Mouse (Mus musculus) cortical plate, adult 2 months (tissue): ENCODE measurements around the gene 4932438H23Rik. TPM values are rescaled to one million over a fixed set of nuclear protein-coding genes. Genes with fewer than 3 reads are reported as not detected.

Source experiments
- H3K27ac ChIP-seq: fragments of 200-500 bp; 2 replicates; pipeline ENCODE4 v1.5.1; 2012; ENCODE audit warnings: low read length, control low read depth, inconsistent platforms; ENCODE audit not compliant: insufficient read depth
- H3K4me1 ChIP-seq: fragments of 200-500 bp; 2 replicates; pipeline ENCODE4 v1.6.1; 2011; ENCODE audit warnings: low read length; ENCODE audit not compliant: control insufficient read depth, insufficient read depth
- H3K4me3 ChIP-seq: fragments of 200-500 bp; 2 replicates; pipeline ENCODE4 v1.5.1; 2011; ENCODE audit warnings: mild to moderate bottlenecking, low read length, control low read depth; ENCODE audit not compliant: insufficient read depth
- CTCF ChIP-seq: fragments of 200-500 bp; IDR thresholded peaks from 2 replicates; pipeline ENCODE4 v1.5.1; 2011; ENCODE audit warnings: mild to moderate bottlenecking, control low read depth, low read length; ENCODE audit not compliant: insufficient read depth; ENCODE audit errors: extremely low read depth
- POLR2A ChIP-seq: fragments of 200-500 bp; IDR thresholded peaks from 2 replicates; pipeline ENCODE4 v1.6.1; 2011; ENCODE audit warnings: mild to moderate bottlenecking, low read length, control low read depth; ENCODE audit not compliant: insufficient read depth; ENCODE audit errors: extremely low read depth
- polyA plus RNA-seq: library from polyadenylated mRNA; depleted of rRNA; stranded (reverse); fragments of >200 nt; gene quantifications from 2 replicates; pipeline ENCODE4 v1.2.3, GENCODE M21; 2012

The 4932438H23Rik gene
- polyA plus RNA-seq, 1 experiment = 1.2 TPM

GRCm38 (mm10) chr16:91064583-91065365, 30.1 kb downstream of the 4932438H23Rik start:
- Histone ChIP-seq H3K4me3 (no peak overlapping the region), H3K27ac (no peak overlapping the region), H3K4me1 (no peaks in the 10 kb centered on the region)
- TF ChIP-seq POLR2A (no peak), CTCF (no peak)

- TF ChIP-seq POLR2A = no peak
- no peak for TF ChIP-seq CTCF
- no peak overlapping the region for H3K4me3 ChIP-seq
- H3K27ac ChIP-seq = no peak overlapping the region
- H3K4me1 ChIP-seq = no peaks in the 10 kb centered on the region
These were observed 31.1 kb downstream of the 4932438H23Rik start for GRCm38 (mm10) chr16:91063786-91064185.

- no peak for TF ChIP-seq CTCF
- TF ChIP-seq POLR2A = no peak
- no peak overlapping the region for H3K4me3 ChIP-seq
- H3K27ac ChIP-seq = no peak overlapping the region
- peaks cover 1% of the 10 kb centered on the region; the same call in 1 of the 2 replicates for H3K4me1 ChIP-seq
These were observed 33.2 kb downstream of the 4932438H23Rik start for GRCm38 (mm10) chr16:91061531-91062318.

DNA sequence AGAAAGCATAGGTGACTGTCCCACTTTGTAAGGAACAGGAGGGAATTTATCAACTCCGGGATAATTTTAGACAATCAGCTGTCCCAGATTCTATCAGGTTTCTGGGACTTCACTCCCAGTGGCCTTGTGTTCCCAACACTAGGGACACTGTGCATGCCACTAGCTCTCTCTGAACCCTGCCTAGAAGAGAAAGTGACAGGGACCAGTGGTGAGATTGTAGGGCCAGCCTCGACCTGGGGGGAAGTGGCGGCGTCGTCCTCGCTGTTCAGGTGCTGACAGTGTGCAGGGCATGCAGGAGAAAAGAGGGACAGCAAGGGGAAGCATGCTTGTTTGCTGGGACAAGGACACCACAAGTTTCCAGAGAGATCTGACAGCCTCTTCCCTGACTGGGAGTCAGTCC, 37.2 kb downstream of the 4932438H23Rik start:
- TF ChIP-seq CTCF = no peak
- no peak for TF ChIP-seq POLR2A
- Histone ChIP-seq H3K27ac (no peak overlapping the region), H3K4me1 (peaks cover 7% of the 10 kb centered on the region), H3K4me3 (no peak overlapping the region)

- peaks cover 7% of the 10 kb centered on the region for H3K4me1 ChIP-seq
- TF ChIP-seq POLR2A (no peak), CTCF (no peak)
- H3K27ac ChIP-seq = no peak overlapping the region
- H3K4me3 ChIP-seq = no peak overlapping the region
These were observed 37.7 kb downstream of the 4932438H23Rik start for GRCm38 (mm10) chr16:91057261-91057660.

GRCm38 (mm10) chr16:91056043-91056821, 38.7 kb downstream of the 4932438H23Rik start:
- H3K27ac ChIP-seq = no peak overlapping the region
- H3K4me1 ChIP-seq = peaks cover 7% of the 10 kb centered on the region
- no peak for TF ChIP-seq CTCF
- 0 out of 2 replicates have a peak, but pooled peaks have one; percentile 23 for TF ChIP-seq POLR2A
- no peak overlapping the region for H3K4me3 ChIP-seq

GRCm38 (mm10) chr16:91055150-91055549, 39.8 kb downstream of the 4932438H23Rik start:
- Histone ChIP-seq H3K4me3 (no peak overlapping the region), H3K27ac (no peak overlapping the region), H3K4me1 (peaks cover 7% of the 10 kb centered on the region)
- TF ChIP-seq POLR2A (no peak), CTCF (no peak)

- peaks cover 7% of the 10 kb centered on the region for H3K4me1 ChIP-seq
- H3K27ac ChIP-seq = no peak overlapping the region
- TF ChIP-seq POLR2A (no peak), CTCF (no peak)
- no peak overlapping the region for H3K4me3 ChIP-seq
These were observed 41.3 kb downstream of the 4932438H23Rik start for GRCm38 (mm10) chr16:91053599-91053998.

DNA sequence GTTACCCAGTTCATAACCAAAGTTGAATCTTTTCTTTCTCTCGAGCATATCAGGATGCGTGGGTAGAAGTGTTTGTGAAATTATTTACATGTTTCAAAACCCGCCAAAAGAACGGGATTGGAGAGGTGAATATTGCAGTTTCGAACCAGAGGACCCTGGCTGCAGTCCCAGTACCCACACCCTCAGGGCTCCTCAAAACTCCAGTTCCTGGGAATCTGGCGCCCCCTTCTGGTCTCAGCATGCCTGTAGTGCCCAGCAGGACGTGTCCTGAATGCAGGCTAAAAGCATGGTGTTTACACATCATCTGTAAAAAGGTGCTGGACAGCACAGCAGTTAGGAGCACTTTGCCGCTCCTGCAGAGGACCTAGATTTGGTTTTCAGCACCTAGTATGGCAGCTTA, 49.4 kb downstream of the 4932438H23Rik start:
- Histone ChIP-seq H3K4me3 (no peak overlapping the region), H3K4me1 (no peaks in the 10 kb centered on the region; the same call in 1 of the 2 replicates), H3K27ac (no peak overlapping the region)
- TF ChIP-seq CTCF (peak; percentile 14; the same call in 1 of the 2 replicates), POLR2A (no peak)
